Mouse (Mus musculus) adrenal gland, adult 2 months (tissue): ENCODE data around the gene Iltifb. TPM values are rescaled to one million over a fixed set of nuclear protein-coding genes. Genes with fewer than 3 reads are reported as not detected.
"Not testable (repeated sequence)": the region's sequence is repeated elsewhere in the genome, so short reads cannot be mapped to it uniquely, and the experiment has no call there.

Experiments
- DNase-seq: peaks from one replicate; pipeline ENCODE4 v3.0.0; 2021
- long read RNA-seq: library from polyadenylated mRNA; stranded (forward); transcript quantifications from one replicate; pipeline ENCODE4 v2.0.0, GENCODE M21; 2021
- polyA plus RNA-seq: library from polyadenylated mRNA; depleted of rRNA; stranded (reverse); fragments of >200 nt; gene quantifications from 2 replicates; pipeline ENCODE4 v1.2.3, GENCODE M21; 2012; rRNA removed
- total RNA-seq, 2 experiments: library from RNA; stranded (reverse); gene quantifications; 2 replicates each; pipeline ENCODE4 v1.2.3; 2021

Gene Iltifb
- total RNA-seq: not detected
- not detected in 2 replicates for polyA plus RNA-seq
- long read RNA-seq: 0 reads

- no peak for DNase-seq
These were observed at the start of gene Iltifb for GRCm38 (mm10) chr10:118294938-118295337. TSS of gene Iltifb (minus strand) at chr10:118295038.

DNA sequence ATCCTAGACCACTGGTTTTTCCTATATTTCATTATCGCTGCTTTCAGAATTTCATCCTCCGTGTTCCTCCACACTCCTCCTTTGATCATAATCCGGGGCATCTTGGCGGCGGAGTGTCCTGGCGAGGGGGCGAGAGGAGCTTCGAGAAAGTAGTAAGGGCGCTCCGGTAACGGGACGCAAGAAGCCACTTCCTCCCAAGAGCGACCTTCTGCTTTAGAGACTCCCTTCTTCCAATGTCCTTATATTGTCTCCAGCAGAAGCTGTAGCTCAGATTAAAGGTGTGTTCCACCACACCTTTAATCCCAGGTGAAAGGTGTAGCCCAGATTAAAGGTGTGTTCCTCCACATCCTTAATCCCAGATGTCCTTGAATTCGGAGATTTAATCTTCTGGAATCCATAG lies 48.3 kb upstream of the Iltifb start, which contains the start of gene Gm9046:
Gene Gm9046 (minus strand): TSS at position 101 of the 400 bp plus-strand sequence.
- not testable (repeated sequence) for DNase-seq

- DNase-seq: not testable (repeated sequence)
These were observed 42.9 kb upstream of the Iltifb start, which contains the start of gene Gm9045 for GRCm38 (mm10) chr10:118337731-118338130. TSS of gene Gm9045 (minus strand) at chr10:118337831.

DNA sequence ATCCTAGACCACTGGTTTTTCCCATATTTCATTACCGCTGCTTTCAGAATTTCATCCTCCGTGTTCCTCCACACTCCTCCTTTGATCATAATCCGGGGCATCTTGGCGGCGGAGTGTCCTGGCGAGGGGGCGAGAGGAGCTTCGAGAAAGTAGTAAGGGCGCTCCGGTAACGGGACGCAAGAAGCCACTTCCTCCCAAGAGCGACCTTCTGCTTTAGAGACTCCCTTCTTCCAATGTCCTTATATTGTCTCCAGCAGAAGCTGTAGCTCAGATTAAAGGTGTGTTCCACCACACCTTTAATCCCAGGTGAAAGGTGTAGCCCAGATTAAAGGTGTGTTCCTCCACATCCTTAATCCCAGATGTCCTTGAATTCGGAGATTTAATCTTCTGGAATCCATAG lies 37.5 kb upstream of the Iltifb start, which contains the start of gene Gm9044:
Gene Gm9044 (minus strand): TSS at position 101 of the 400 bp plus-strand sequence.
- DNase-seq: not testable (repeated sequence)

GRCm38 (mm10) chr10:118326869-118327268 lies 32.0 kb upstream of the Iltifb start, which contains the start of gene Gm9040:
TSS of gene Gm9040 (minus strand) at chr10:118326969.
- not testable (repeated sequence) for DNase-seq

DNA sequence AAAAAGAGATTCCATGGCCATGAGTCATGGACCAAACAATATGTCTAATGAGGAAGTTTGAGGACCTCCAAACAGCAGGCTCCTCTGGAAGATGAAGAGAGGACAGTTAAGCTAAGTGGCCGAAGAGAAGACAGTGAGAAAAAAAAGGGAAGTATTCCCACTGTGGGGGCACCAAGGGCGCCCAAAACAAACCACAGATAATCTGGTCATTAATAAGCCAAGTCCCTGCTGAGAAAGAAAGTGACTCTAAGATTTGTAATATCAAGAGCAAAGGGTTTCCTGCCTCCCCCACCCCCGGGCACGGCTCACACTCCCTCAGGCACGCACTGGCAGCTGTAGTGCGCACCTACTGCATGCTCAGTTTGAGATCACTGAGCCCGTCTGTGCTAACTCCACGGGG lies 24.2 kb upstream of the Iltifb start:
- DNase-seq: no peak

GRCm38 (mm10) chr10:118302133-118302532 lies 7.3 kb upstream of the Iltifb start:
- not testable (repeated sequence) for DNase-seq

GRCm38 (mm10) chr10:118283016-118283415 lies 11.8 kb downstream of the Iltifb start:
- DNase-seq: not testable (repeated sequence)

GRCm38 (mm10) chr10:118282565-118282964 lies 12.3 kb downstream of the Iltifb start:
- DNase-seq: not testable (repeated sequence)

GRCm38 (mm10) chr10:118278069-118278468 lies 16.8 kb downstream of the Iltifb start:
- not testable (repeated sequence) for DNase-seq

GRCm38 (mm10) chr10:118271416-118271815 lies 23.4 kb downstream of the Iltifb start:
- not testable (repeated sequence) for DNase-seq

DNA sequence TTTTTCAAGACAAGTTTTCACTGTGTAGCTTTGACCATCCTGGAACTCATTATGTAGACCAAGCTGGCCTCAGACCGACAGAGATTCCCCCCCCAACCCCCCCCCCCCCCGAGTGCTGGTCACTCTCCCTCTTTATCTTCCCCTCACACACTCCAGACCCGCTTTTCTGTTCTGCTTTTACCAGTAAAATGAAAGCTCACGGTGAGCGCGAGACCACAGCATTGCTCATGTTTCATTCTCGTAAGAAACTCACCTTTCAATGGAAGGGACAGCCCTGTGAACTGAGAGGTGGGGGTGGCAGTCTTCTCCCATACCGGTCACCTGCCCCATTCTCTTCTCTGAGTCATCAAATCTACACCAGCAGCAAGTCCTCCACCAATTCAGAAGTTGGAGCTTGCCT lies 26.0 kb downstream of the Iltifb start:
- DNase-seq: not testable (repeated sequence)

- DNase-seq: not testable (repeated sequence)
These were observed 36.5 kb downstream of the Iltifb start, which contains the start of gene Gm32802 for GRCm38 (mm10) chr10:118258388-118258787. TSS of gene Gm32802 (plus strand) at chr10:118258688.

DNA sequence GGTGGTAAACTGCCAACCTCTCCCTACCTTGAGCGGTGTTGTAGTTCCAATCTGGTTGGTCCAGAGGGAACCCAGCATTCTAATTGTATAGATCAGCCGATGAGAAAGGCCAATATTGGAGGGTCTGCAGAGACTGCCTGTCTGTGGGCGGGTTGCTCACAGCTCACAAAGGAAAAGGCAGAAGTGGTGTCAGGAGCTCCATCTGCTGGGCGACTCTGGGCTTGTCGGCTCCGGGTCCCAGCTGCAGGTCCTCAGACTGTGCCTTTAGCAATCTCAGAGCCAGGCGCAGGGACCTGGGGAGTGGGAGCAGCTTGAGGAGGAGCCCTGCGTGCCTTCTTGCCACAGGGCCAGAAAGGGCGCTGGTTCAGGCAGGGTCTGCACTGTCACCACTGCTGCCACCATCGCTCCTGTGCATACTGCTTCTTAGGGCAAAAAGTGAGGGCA lies 44.0 kb downstream of the Iltifb start:
- peak; percentile 24 for DNase-seq

DNA sequence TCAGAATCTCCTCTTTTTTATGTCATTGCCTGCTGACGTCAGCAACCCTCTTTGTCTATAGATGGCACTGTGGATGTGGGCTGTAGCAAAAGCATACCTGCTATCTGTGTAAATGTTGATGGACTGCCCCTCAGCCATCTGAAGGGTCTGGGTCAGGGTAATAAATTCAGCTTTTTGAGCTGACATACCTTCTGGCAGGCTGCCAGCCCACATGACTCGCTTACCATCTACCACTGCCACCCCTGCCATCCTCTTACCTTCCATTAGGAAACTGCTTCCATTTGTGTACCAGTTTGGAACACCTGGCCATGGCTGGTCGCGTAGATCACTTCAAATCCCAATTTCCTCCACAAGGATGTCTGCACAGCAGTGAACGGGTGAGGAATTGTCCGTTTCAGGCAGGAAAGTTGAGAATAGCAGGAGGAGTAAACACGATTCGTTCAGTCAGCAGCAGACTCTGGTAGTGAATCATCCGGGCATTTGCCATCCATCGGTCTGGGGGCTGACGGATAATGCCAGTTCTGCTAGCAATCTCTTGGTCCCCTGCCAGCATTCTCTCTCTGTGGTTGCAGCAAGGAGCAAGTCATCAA lies 45.7 kb downstream of the Iltifb start:
- peak; percentile 49 for DNase-seq

- DNase-seq: not testable (repeated sequence)
These were observed 54.2 kb downstream of the Iltifb start, which contains the start of gene Gm32717 for GRCm38 (mm10) chr10:118240680-118241079. TSS of gene Gm32717 (minus strand) at chr10:118240780.

Other genes with a start within 250 kb of the Iltifb start
- 10 to 100 TPM in 1 of 2 experiments, 1 to 10 TPM in 1; 8.0 to 16.3 TPM for gene Mdm1, start 153.2 kb downstream of the Iltifb start, total RNA-seq
- gene Mdm1, start 153.2 kb downstream of the Iltifb start, polyA plus RNA-seq: 1.8 and 2.3 TPM in 2 replicates
- not detected for gene Il22, start 90.1 kb downstream of the Iltifb start, total RNA-seq
- gene Il22, start 90.1 kb downstream of the Iltifb start, polyA plus RNA-seq: not detected in 2 replicates
- under 1 TPM; 0.37 to 0.48 TPM for gene Gm32717, start 54.3 kb downstream of the Iltifb start, total RNA-seq
- gene Gm32717, start 54.3 kb downstream of the Iltifb start, polyA plus RNA-seq: not detected in 2 replicates
- under 1 TPM; 0.37 to 0.48 TPM for gene Gm32802, start 36.4 kb downstream of the Iltifb start, total RNA-seq
- not detected in 2 replicates for gene Gm32802, start 36.4 kb downstream of the Iltifb start, polyA plus RNA-seq
- not detected for gene Gm9040, start 31.9 kb upstream of the Iltifb start, total RNA-seq
- gene Gm9040, start 31.9 kb upstream of the Iltifb start, polyA plus RNA-seq: not detected in 2 replicates
- gene Gm9044, start 37.4 kb upstream of the Iltifb start, total RNA-seq: not detected
- not detected in 2 replicates for gene Gm9044, start 37.4 kb upstream of the Iltifb start, polyA plus RNA-seq
- gene Gm9045, start 42.8 kb upstream of the Iltifb start, total RNA-seq: not detected
- gene Gm9045, start 42.8 kb upstream of the Iltifb start, polyA plus RNA-seq: not detected in 2 replicates
- gene Gm9046, start 48.2 kb upstream of the Iltifb start, total RNA-seq: not detected
- not detected in 2 replicates for gene Gm9046, start 48.2 kb upstream of the Iltifb start, polyA plus RNA-seq
- gene Gm9048, start 53.6 kb upstream of the Iltifb start, total RNA-seq: not detected
- not detected in 2 replicates for gene Gm9048, start 53.6 kb upstream of the Iltifb start, polyA plus RNA-seq
- not detected for gene Gm9049, start 59.1 kb upstream of the Iltifb start, total RNA-seq
- gene Gm9049, start 59.1 kb upstream of the Iltifb start, polyA plus RNA-seq: not detected in 2 replicates
- gene Ifng, start 146.0 kb upstream of the Iltifb start, total RNA-seq: not detected
- gene Ifng, start 146.0 kb upstream of the Iltifb start, polyA plus RNA-seq: not detected in 2 replicates